Mouse (Mus musculus) bone marrow, adult 2 months (tissue): ENCODE results near the gene Chmp4b.

Experiments
- CTCF ChIP-seq: fragments of 200-500 bp; IDR thresholded peaks from 2 replicates; pipeline ENCODE4 v1.5.1; 2011; ENCODE audit warnings: low read length, control low read depth; ENCODE audit not compliant: control insufficient read depth, insufficient read depth
- POLR2A ChIP-seq: fragments of 200-500 bp; IDR thresholded peaks from 2 replicates; pipeline ENCODE4 v1.6.1; 2011; ENCODE audit warnings: low read depth, mild to moderate bottlenecking, control low read depth, low read length, borderline replicate concordance; ENCODE audit not compliant: control insufficient read depth

DNA sequence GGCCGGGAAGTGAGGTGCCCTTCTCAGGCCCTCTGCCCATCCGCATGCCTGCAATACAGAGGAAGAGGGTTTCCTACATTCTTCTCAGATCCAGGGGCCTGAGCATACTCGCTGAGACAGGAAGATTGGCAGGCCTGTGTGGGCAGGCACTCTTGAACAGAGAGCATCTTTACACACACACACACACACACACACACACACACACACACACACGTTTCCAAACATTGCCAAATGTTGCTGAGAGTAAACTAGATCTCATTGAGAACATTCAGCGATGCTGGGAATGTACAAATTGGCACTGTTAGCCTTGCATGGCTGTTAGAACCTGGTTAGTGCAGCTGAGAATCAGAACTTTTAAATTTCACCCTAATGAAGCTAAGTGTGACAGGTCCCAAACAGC is 21.0 kb upstream of the Chmp4b start:
- TF ChIP-seq CTCF, result no peak
- TF ChIP-seq POLR2A, result no peak
